Mouse (Mus musculus): ENCODE data around the gene Fbn1.

DNA sequence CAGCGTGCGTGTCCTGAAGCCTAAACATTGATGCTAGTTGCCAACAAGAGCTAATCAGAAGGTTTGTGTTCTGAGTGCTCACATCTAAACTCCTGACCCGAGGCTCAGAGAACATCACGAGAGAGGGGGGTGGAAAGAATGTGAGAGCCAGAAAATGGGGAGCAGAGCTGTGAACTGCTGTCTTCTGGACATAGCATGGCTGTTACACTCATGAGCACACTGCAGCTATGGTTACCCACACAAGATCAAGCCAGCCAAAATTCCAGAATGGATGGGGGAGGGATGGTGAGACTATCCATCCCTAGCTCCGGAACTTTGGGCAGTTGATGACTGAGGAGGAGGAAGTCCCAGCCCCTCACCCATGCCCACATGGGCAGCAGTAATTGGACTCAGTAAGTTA, 27.7 kb downstream of the Fbn1 start:
- TF ChIP-seq CTCF (conservative IDR thresholded peaks at IDR 0.05 in 1 of 2, IDR thresholded peaks at IDR 0.05 in 1 of 2; ENCODE audit: low read depth in 2 of 2, low read length in 2 of 2): no peak
- no peak for TF ChIP-seq POLR2A (IDR thresholded peaks at IDR 0.05; ENCODE audit: low read depth, low read length)
- no peak for TF ChIP-seq MAFK (IDR thresholded peaks at IDR 0.05; ENCODE audit: insufficient replicate concordance, low read length)
- TF ChIP-seq NELFE (IDR thresholded peaks at IDR 0.05; ENCODE audit: low read depth, low read length): no peak
- TF ChIP-seq E2F4 (IDR thresholded peaks at IDR 0.05; ENCODE audit: insufficient replicate concordance, low read depth, low read length): no peak
